Mouse (Mus musculus) CH12.LX (cell line): ENCODE measurements at regions not wholly inside any gene's neighbourhood (a gene's known extent, or its start where the extent isn't known, plus 50 kb on each side); places are given as distances from the start of the nearest gene placed in this dataset.

Source experiments
- DNase-seq: peaks from one replicate; pipeline ENCODE4 v3.0.0-alpha.2; 2013; ENCODE audit errors: extremely low read depth
- H3K27ac ChIP-seq: 2 replicates; pipeline ENCODE4 v1.5.1; 2012; ENCODE audit warnings: low read depth, mild to moderate bottlenecking, control low read depth, moderate library complexity; ENCODE audit not compliant: insufficient read depth
- H3K27me3 ChIP-seq: replicated peaks from 2 replicates; pipeline ENCODE3; 2012; ENCODE audit warnings: inconsistent platforms
- H3K36me3 ChIP-seq, 2 experiments: replicated peaks in 1 of 2; 2 replicates each; pipeline versions ENCODE3 to v1.6.1; 2012; ENCODE audit warnings: inconsistent platforms in 1 of 2, low read length in 1 of 2, mild to moderate bottlenecking in 1 of 2, mixed read lengths in 1 of 2, moderate library complexity in 1 of 2; ENCODE audit not compliant: control insufficient read depth in 1 of 2, insufficient read depth in 1 of 2
- H3K4me1 ChIP-seq, 2 experiments: 2 replicates each; pipeline ENCODE4 v1.6.1; 2012; ENCODE audit warnings: inconsistent platforms in 1 of 2, moderate library complexity in 1 of 2; ENCODE audit not compliant: insufficient read depth in 2 of 2, control insufficient read depth in 1 of 2
- H3K4me2 ChIP-seq: 2 replicates; pipeline ENCODE4 v1.6.1; 2012; ENCODE audit warnings: low read depth, mild to moderate bottlenecking, control low read depth; ENCODE audit not compliant: poor library complexity, insufficient read depth, severe bottlenecking
- H3K4me3 ChIP-seq, 3 experiments: fragments of 150-350 bp in 1 of 3; sonication (generic) in 1 of 3; replicated peaks in 1 of 3; 2 replicates each; pipeline versions ENCODE3 to v1.5.1; 2011 to 2012; ENCODE audit warnings: low read depth in 2 of 3, low read length in 2 of 3, mild to moderate bottlenecking in 2 of 3, moderate library complexity in 2 of 3, control low read depth in 1 of 3, improper control_type of control experiment in 1 of 3, inconsistent platforms in 1 of 3, mixed read lengths in 1 of 3; ENCODE audit not compliant: poor library complexity in 1 of 3
- H3K79me2 ChIP-seq: replicated peaks from 2 replicates; pipeline ENCODE4 v1.6.1; 2012; ENCODE audit warnings: mild to moderate bottlenecking, moderate library complexity; ENCODE audit not compliant: control insufficient read depth, poor library complexity, insufficient read depth, severe bottlenecking; ENCODE audit errors: extremely low read depth
- H3K9ac ChIP-seq: 2 replicates; pipeline ENCODE4 v1.6.1; 2012; ENCODE audit warnings: low read depth, mild to moderate bottlenecking, control low read depth, moderate library complexity; ENCODE audit not compliant: insufficient read depth
- H3K9me3 ChIP-seq: replicated peaks from 2 replicates; pipeline ENCODE3; 2012; ENCODE audit warnings: low read length, inconsistent platforms, mixed read lengths
- CHD1 ChIP-seq: IDR thresholded peaks from 2 replicates; pipeline ENCODE4 v1.6.1; 2012; ENCODE audit warnings: low read depth, low read length, improper control_type of control experiment, inconsistent platforms
- CTCF ChIP-seq, 2 experiments: IDR thresholded peaks in 1 of 2; conservative IDR thresholded peaks in 1 of 2; 2 replicates each; pipeline ENCODE4 v1.5.1; 2011 to 2012; ENCODE audit warnings: low read depth in 2 of 2, low read length in 2 of 2, improper control_type of control experiment in 1 of 2, inconsistent platforms in 1 of 2, mild to moderate bottlenecking in 1 of 2, moderate library complexity in 1 of 2
- E2F4 ChIP-seq: IDR thresholded peaks from 2 replicates; pipeline ENCODE4 v1.6.1; 2011; ENCODE audit warnings: low read depth, low read length, improper control_type of control experiment; ENCODE audit not compliant: insufficient replicate concordance
- ELF1 ChIP-seq: IDR thresholded peaks from 2 replicates; pipeline ENCODE4 v1.6.1; 2014; ENCODE audit warnings: low read depth, mild to moderate bottlenecking, inconsistent platforms, low read length, improper control_type of control experiment
- EP300 ChIP-seq: IDR thresholded peaks from 2 replicates; pipeline ENCODE4 v1.6.1; 2011; ENCODE audit warnings: low read length, improper control_type of control experiment
- ETS1 ChIP-seq: conservative IDR thresholded peaks from 2 replicates; pipeline ENCODE4 v1.6.1; 2012; ENCODE audit warnings: low read depth, mild to moderate bottlenecking, inconsistent platforms, low read length, improper control_type of control experiment, moderate library complexity
- IRF4 ChIP-seq: IDR thresholded peaks from 2 replicates; pipeline ENCODE4 v1.6.1; 2014; ENCODE audit warnings: low read depth, mild to moderate bottlenecking, inconsistent platforms, low read length, improper control_type of control experiment
- JUND ChIP-seq: conservative IDR thresholded peaks from 2 replicates; pipeline ENCODE4 v1.6.1; 2011; ENCODE audit warnings: low read depth, low read length, improper control_type of control experiment
- MAFK ChIP-seq: IDR thresholded peaks from 2 replicates; pipeline ENCODE4 v1.6.1; 2011; ENCODE audit warnings: low read length, improper control_type of control experiment; ENCODE audit not compliant: insufficient replicate concordance
- MAX ChIP-seq: IDR thresholded peaks from 2 replicates; pipeline ENCODE4 v1.6.1; 2011; ENCODE audit warnings: low read length, improper control_type of control experiment
- MAZ ChIP-seq: IDR thresholded peaks from 2 replicates; pipeline ENCODE4 v1.6.1; 2012; ENCODE audit warnings: low read depth, mild to moderate bottlenecking, inconsistent platforms, low read length, improper control_type of control experiment, moderate library complexity
- MEF2A ChIP-seq: IDR thresholded peaks from 2 replicates; pipeline ENCODE4 v1.6.1; 2014; ENCODE audit warnings: low read depth, mild to moderate bottlenecking, inconsistent platforms, low read length, improper control_type of control experiment, borderline replicate concordance
- MXI1 ChIP-seq: IDR thresholded peaks from 2 replicates; pipeline ENCODE4 v1.6.1; 2011; ENCODE audit warnings: mild to moderate bottlenecking, low read depth, low read length, improper control_type of control experiment
- MYC ChIP-seq: IDR thresholded peaks from 2 replicates; pipeline ENCODE4 v1.6.1; 2011; ENCODE audit warnings: low read depth, mild to moderate bottlenecking, improper control_type of control experiment, low read length
- POLR2AphosphoS2 ChIP-seq: IDR thresholded peaks from 2 replicates; pipeline ENCODE4 v1.6.1; 2011; ENCODE audit warnings: low read depth, low read length, improper control_type of control experiment
- RCOR1 ChIP-seq: conservative IDR thresholded peaks from 2 replicates; pipeline ENCODE4 v1.6.1; 2012; ENCODE audit warnings: low read depth, mild to moderate bottlenecking, inconsistent platforms, low read length, improper control_type of control experiment
- TCF12 ChIP-seq: IDR thresholded peaks from 2 replicates; pipeline ENCODE4 v1.6.1; 2014; ENCODE audit warnings: low read depth, mild to moderate bottlenecking, inconsistent platforms, low read length, improper control_type of control experiment
- UBTF ChIP-seq: IDR thresholded peaks from 2 replicates; pipeline ENCODE4 v1.6.1; 2012; ENCODE audit warnings: low read depth, mild to moderate bottlenecking, inconsistent platforms, low read length, improper control_type of control experiment, moderate library complexity
- USF1 ChIP-seq: IDR thresholded peaks from 2 replicates; pipeline ENCODE4 v1.6.1; 2014; ENCODE audit warnings: low read depth, mild to moderate bottlenecking, inconsistent platforms, low read length, improper control_type of control experiment
- USF2 ChIP-seq: conservative IDR thresholded peaks from 2 replicates; pipeline ENCODE4 v1.6.1; 2011; ENCODE audit warnings: low read depth, low read length, improper control_type of control experiment
- ZC3H11A ChIP-seq: IDR thresholded peaks from 2 replicates; pipeline ENCODE4 v1.6.1; 2012; ENCODE audit warnings: low read depth, mild to moderate bottlenecking, inconsistent platforms, low read length, improper control_type of control experiment
- ZKSCAN1 ChIP-seq: IDR thresholded peaks from 2 replicates; pipeline ENCODE4 v1.6.1; 2012; ENCODE audit warnings: low read depth, inconsistent platforms, low read length, improper control_type of control experiment, borderline replicate concordance
- ZMIZ1 ChIP-seq: IDR thresholded peaks from 2 replicates; pipeline ENCODE4 v1.6.1; 2012; ENCODE audit warnings: low read depth, mild to moderate bottlenecking, inconsistent platforms, low read length, improper control_type of control experiment
- ZNF384 ChIP-seq: IDR thresholded peaks from 2 replicates; pipeline ENCODE4 v1.6.1; 2012; ENCODE audit warnings: low read depth, low read length, improper control_type of control experiment, inconsistent platforms
- dilution Hi-C: fragments of 300-500 bp; cut with MboI; formaldehyde crosslinking; loops from 2 replicates; pipeline ENCODE4 v1.14.3; 2020; ENCODE audit warnings: low sequenced_read_pairs; ENCODE audit not compliant: extremely low pct_unique_long_range_greater_than_20kb, extremely low pct_ligation_motif_present
- in situ Hi-C: fragments of 300-500 bp; cut with MboI; formaldehyde crosslinking; loops from 3 replicates; pipeline ENCODE4 v1.14.3; 2019; ENCODE audit warnings: low sequenced_read_pairs, low pct_ligation_motif_present, low pct_unique_long_range_greater_than_20kb, mixed read lengths

DNA sequence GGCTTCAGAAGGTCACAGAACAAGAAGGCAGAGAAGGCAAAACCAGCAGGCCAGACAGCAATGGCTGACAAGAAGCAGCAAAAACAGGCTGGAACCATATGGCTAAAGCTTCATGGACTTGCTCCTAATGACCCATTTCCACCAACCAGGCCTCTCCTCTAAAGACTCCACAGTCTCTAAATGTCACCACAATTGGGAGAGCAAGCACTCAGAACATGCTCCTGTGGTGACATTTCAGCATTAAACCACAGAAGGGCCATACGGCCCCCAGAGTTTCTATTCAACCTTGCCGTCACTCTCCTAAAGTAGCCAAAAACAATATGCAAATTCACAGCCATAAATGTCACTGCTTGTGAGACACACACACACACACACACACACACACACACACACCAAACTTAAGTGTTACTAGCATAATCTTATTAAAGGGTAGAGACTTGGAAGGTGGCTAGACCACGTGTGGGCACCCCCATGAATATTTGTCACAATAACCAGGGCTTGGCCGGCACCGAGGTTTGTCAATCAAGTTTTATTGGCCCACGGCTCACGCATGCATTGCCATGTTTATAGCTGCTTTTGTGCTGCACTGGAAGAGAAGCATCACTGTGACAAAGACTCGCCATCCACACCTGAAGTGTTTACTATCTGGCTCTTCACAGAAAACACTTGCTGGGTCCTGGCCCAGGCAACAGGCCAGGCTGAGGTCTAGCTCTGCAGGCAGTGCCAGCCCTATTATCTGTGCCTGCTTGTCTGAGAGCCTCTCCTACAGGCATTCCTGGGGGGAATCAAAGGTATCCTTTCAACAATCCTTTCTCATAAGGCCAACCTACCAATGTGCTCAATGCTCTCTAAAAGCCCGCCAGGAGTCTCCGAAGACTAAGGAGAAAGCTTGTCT is 75.6 kb upstream of the Dap start:
- TF ChIP-seq MXI1 = no peak
- no peak for TF ChIP-seq IRF4
- TF ChIP-seq ZMIZ1 = no peak
- TF ChIP-seq ETS1 = no peak
- no peak for TF ChIP-seq JUND
- TF ChIP-seq CTCF (conservative IDR thresholded peaks at IDR 0.05 in 1 of 2, IDR thresholded peaks at IDR 0.05 in 1 of 2; ENCODE audit: low read depth in 2 of 2, low read length in 2 of 2) = no peak
- no peak for TF ChIP-seq ZKSCAN1
- no peak for TF ChIP-seq ELF1
- no peak for TF ChIP-seq ZNF384
- TF ChIP-seq ZC3H11A = no peak
- no peak for TF ChIP-seq MYC
- no peak for TF ChIP-seq TCF12
- no peak for TF ChIP-seq E2F4
- TF ChIP-seq MAFK = no peak
- TF ChIP-seq EP300 = no peak
- no peak overlapping the region for H3K9ac ChIP-seq
- no peaks in the 10 kb centered on the region for H3K79me2 ChIP-seq
- H3K27me3 ChIP-seq = no peaks in the 10 kb centered on the region
- no peak overlapping the region for H3K4me2 ChIP-seq
- H3K4me1 ChIP-seq = peaks cover 0 to 4% of the 10 kb centered on the region in 2 experiments; a peak in 1 of 4 replicates
- DNase-seq = no peak
- H3K27ac ChIP-seq = no peak overlapping the region
- no peaks in the 10 kb centered on the region for H3K36me3 ChIP-seq
- H3K4me3 ChIP-seq = no peak overlapping the region
- H3K9me3 ChIP-seq = no peaks in the 10 kb centered on the region
- dilution Hi-C loops (no loop called here), in situ Hi-C loops (no loop called here)

DNA sequence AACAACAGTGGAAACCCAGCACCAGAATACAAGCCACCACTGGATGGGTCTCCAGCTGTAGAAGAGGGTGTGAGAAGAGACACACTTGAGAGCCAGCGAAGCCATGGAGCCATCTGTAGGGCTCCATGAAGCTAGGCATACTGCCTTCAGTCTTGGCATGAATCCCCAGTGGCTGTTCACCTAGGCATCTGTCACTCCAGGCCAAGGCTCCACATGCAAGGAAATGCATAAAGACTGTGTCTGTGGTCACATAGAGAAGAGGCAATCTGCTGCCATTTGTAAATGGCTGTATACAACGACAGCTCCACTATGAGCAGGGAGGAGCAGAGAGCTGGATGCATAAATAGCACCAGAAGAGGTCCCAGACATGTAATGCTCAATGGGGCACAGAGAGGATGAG is 74.3 kb upstream of the Dap start:
- H3K9me3 ChIP-seq = no peaks in the 10 kb centered on the region
- dilution Hi-C loops = no loop called here
- no peak overlapping the region for H3K27ac ChIP-seq
- H3K9ac ChIP-seq = no peak overlapping the region
- H3K79me2 ChIP-seq = no peaks in the 10 kb centered on the region
- H3K36me3 ChIP-seq = no peaks in the 10 kb centered on the region
- no peak overlapping the region for H3K4me2 ChIP-seq
- H3K27me3 ChIP-seq = no peaks in the 10 kb centered on the region
- no peak for DNase-seq
- TF ChIP-seq CHD1 = no peak
- no peak for TF ChIP-seq UBTF
- no peak for TF ChIP-seq E2F4
- no peak for TF ChIP-seq MAZ
- no peak for TF ChIP-seq EP300
- TF ChIP-seq ELF1 = no peak
- TF ChIP-seq ZC3H11A = no peak
- no peak for TF ChIP-seq ZNF384
- no peak for TF ChIP-seq MXI1
- no peak for TF ChIP-seq RCOR1
- no peak for TF ChIP-seq POLR2AphosphoS2
- no peak for TF ChIP-seq MAX
- TF ChIP-seq ETS1 = no peak
- no peak for TF ChIP-seq MEF2A
- no peak for TF ChIP-seq USF2
- no peak for TF ChIP-seq USF1
- H3K4me3 ChIP-seq = no peak overlapping the region
- in situ Hi-C loops = loop anchor here (10.0 kb wide), 2 partner anchors 115 to 225 kb away; no protein-coding TSS in a partner anchor
- peaks cover 0 to 4% of the 10 kb centered on the region in 2 experiments; a peak in 1 of 4 replicates for H3K4me1 ChIP-seq
